25 mouse cellular contexts compared by ENCODE assay signal in the genomic region with DNA sequence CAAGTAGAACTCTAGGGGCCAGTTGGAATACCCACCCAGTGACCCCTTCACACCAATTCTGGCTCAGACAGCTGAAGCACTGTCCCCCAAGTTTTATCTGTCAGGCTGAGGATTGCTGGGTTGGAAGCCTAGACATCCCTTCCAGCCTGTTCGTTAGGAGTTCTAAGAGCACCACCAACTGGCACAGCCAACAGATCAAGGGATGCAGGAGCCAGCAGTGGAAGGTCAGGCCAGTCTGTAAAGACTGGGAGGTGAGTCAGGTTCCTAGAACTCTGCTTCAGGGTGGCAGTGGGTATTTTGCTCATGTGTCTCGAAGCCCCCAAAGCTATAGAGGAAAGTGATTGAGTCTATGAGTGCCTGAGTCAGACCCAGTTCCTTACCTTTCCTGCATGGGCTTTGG. TPM values are rescaled to one million over a fixed set of nuclear protein-coding genes. Genes with fewer than 3 reads are reported as not detected.
DNase-seq lines count a peak whose midpoint lies in the region; ATAC-seq and TF ChIP-seq lines count a peak whose summit lies in the region.
"Had no signal": no experiment of that assay in that cellular context is flagged by ENCODE, and none has a peak within 500 bp of the region (broad histone marks: within the 10 kb centered on the region; RNA-seq: fewer than 3 reads in every experiment).

No protein-coding gene starts in this region.

- no peaks in the 10 kb centered on the region; the same call in 1 of the 2 replicates for H3K27me3 ChIP-seq in kidney, adult 2 months (replicated peaks; ENCODE audit: control insufficient read depth, insufficient read depth, low read length)
- H3K27me3 ChIP-seq in lung, postnatal 0 days (replicated peaks; ENCODE audit: insufficient read depth, low read length): no peaks in the 10 kb centered on the region
- H3K27me3 ChIP-seq: forebrain, embryonic 13.5 days; hindbrain, embryonic 15.5 days; limb, embryonic 13.5 days; lung, embryonic 15.5 days; midbrain, embryonic 12.5 days had no signal

- H3K4me2 ChIP-seq in lung, postnatal 0 days (replicated peaks; ENCODE audit: low read depth, low read length): no peak overlapping the region
- H3K4me2 ChIP-seq: forebrain, embryonic 13.5 days; heart, embryonic 11.5 days; hindbrain, embryonic 15.5 days; limb, embryonic 13.5 days; lung, embryonic 15.5 days; midbrain, embryonic 12.5 days had no signal

- H3K4me3 ChIP-seq in kidney, adult 2 months (ENCODE audit: insufficient read depth, low read depth, low read length): no peak overlapping the region
- no peak overlapping the region for H3K4me3 ChIP-seq in lung, adult 2 months (replicated peaks; ENCODE audit: extremely low read depth, low read depth, low read length)
- no peak overlapping the region for H3K4me3 ChIP-seq in lung, postnatal 0 days (ENCODE audit: low read depth, low read length)
- H3K4me3 ChIP-seq: forebrain, embryonic 13.5 days; hindbrain, embryonic 15.5 days; limb, embryonic 13.5 days; lung, embryonic 15.5 days; midbrain, embryonic 12.5 days had no signal

- ATAC-seq in lung, postnatal 0 days: no peak
- ATAC-seq: forebrain, embryonic 13.5 days; inflammation-experienced regulatory T-cells, adult 6 months had no signal

- 90% methylated on average over 2 of the region's 2 CpGs for WGBS in kidney, adult 2 months
- 82% methylated on average over 2 of the region's 2 CpGs for WGBS in lung, adult 2 months
- 92% methylated on average over 2 of the region's 2 CpGs for WGBS in lung, postnatal 0 days

- TF ChIP-seq CTCF in kidney, adult 2 months (conservative IDR thresholded peaks at IDR 0.05; ENCODE audit: insufficient read depth, insufficient read length, low read depth, low read length): peak; percentile 34; the same call in 1 of the 2 replicates
- TF ChIP-seq CTCF in lung, adult 2 months (IDR thresholded peaks at IDR 0.05; ENCODE audit: insufficient read depth, low read length): peak; percentile 2; the same call in 1 of the 2 replicates
- TF ChIP-seq CTCF in lung, postnatal 0 days (IDR thresholded peaks at IDR 0.05): no peak

- no peaks in the 10 kb centered on the region for H3K9me3 ChIP-seq in lung, postnatal 0 days (ENCODE audit: low read length)
- H3K9me3 ChIP-seq: forebrain, embryonic 13.5 days; G1E; hindbrain, embryonic 15.5 days; limb, embryonic 13.5 days; lung, embryonic 15.5 days; midbrain, embryonic 12.5 days had no signal

- TF ChIP-seq EP300 in lung, postnatal 0 days (IDR thresholded peaks at IDR 0.05): no peak

- no peaks in the 10 kb centered on the region for H3K36me3 ChIP-seq in kidney, adult 2 months (ENCODE audit: control insufficient read depth, insufficient read depth, low read length)
- no peaks in the 10 kb centered on the region for H3K36me3 ChIP-seq in lung, postnatal 0 days (ENCODE audit: insufficient read depth, low read length)
- H3K36me3 ChIP-seq: G1E; hindbrain, embryonic 15.5 days; limb, embryonic 13.5 days; lung, embryonic 15.5 days had no signal

- DNase-seq in cerebellum, adult 11-12 months: peak; percentile 28
- DNase-seq in cerebellum, adult 9-11 months: no peak
- DNase-seq in kidney, adult 2 months: peak; percentile 6
- no peak for DNase-seq in kidney, adult 11 months
- no peak for DNase-seq in lung, adult 2 months
- DNase-seq in lung, postnatal 0 days (ENCODE audit: low spot score): no peak
- peak; percentile 56 for DNase-seq in brain, adult 2 months (ENCODE audit: low read depth, low spot score)
- DNase-seq in frontal cortex, postnatal 14 days (ENCODE audit: low spot score in 2 of 2): no peak
- DNase-seq: adrenal gland, postnatal 10 days; cerebellum, adult 11 months; cerebellum, postnatal 10 days; gastrocnemius, postnatal 14 days; kidney, adult 9 months; kidney, postnatal 14 days; lung, postnatal 36 days; right cerebral cortex, postnatal 25 days had no signal

- no peak for TF ChIP-seq POLR2A in kidney, adult 2 months (IDR thresholded peaks at IDR 0.05; ENCODE audit: low read depth, low read length)
- no peak for TF ChIP-seq POLR2A in lung, adult 2 months (IDR thresholded peaks at IDR 0.05; ENCODE audit: borderline replicate concordance, extremely low read depth, low read depth, low read length)

- no peak overlapping the region for H3K27ac ChIP-seq in kidney, adult 2 months (ENCODE audit: insufficient read depth, low read depth, low read length)
- no peak overlapping the region for H3K27ac ChIP-seq in lung, postnatal 0 days (ENCODE audit: low read length)
- H3K27ac ChIP-seq: forebrain, embryonic 13.5 days; hindbrain, embryonic 15.5 days; limb, embryonic 13.5 days; liver, embryonic 14.5 days; lung, embryonic 15.5 days; midbrain, embryonic 12.5 days had no signal

- no peaks in the 10 kb centered on the region for H3K4me1 ChIP-seq in kidney, adult 2 months (ENCODE audit: control insufficient read depth, insufficient read depth, low read length)
- no peaks in the 10 kb centered on the region for H3K4me1 ChIP-seq in lung, adult 2 months (ENCODE audit: control insufficient read depth, insufficient read depth, low read length)
- no peaks in the 10 kb centered on the region for H3K4me1 ChIP-seq in lung, postnatal 0 days (ENCODE audit: insufficient read depth, low read depth, low read length)
- H3K4me1 ChIP-seq: lung, embryonic 15.5 days had no signal

- no peak overlapping the region for H3K9ac ChIP-seq in lung, postnatal 0 days (replicated peaks; ENCODE audit: low read depth)
- H3K9ac ChIP-seq: forebrain, embryonic 13.5 days; hindbrain, embryonic 15.5 days; limb, embryonic 13.5 days; liver, embryonic 14.5 days; lung, embryonic 15.5 days; midbrain, embryonic 12.5 days had no signal

RNA-seq across cellular contexts. Expression of a gene that starts 37.9 kb away (rescaled TPM):
- polyA plus RNA-seq in kidney, adult 2 months (2012; rRNA removed): 0.45 and 0.58 TPM in 2 replicates
- 0.07 and 0.37 TPM in 2 replicates for polyA plus RNA-seq in lung, adult 2 months (2012; rRNA removed)
- polyA plus RNA-seq in lung, postnatal 0 days (2015; fragmentation: Nextera tagmentation; extraction: Ambion mirVana): 0.17 and 0.20 TPM in 2 replicates

Comparison
In these comparisons a context has a peak if more than half of its experiments do, and no peak if none do; other contexts are left out.
1. DNase-seq: peak in cerebellum, adult 11-12 months (single experiment), kidney, adult 2 months (single experiment) and brain, adult 2 months (single experiment); none in cerebellum, adult 9-11 months (single experiment), kidney, adult 11 months (single experiment), lung, adult 2 months (single experiment), lung, postnatal 0 days (single experiment) and frontal cortex, postnatal 14 days (0 of 2).